Comparison of ENCODE assay signal across 9 mouse cellular contexts in genomic region chr8:121104049-121104818, GRCm38 (mm10). TPM values are rescaled to one million over a fixed set of nuclear protein-coding genes. Genes with fewer than 3 reads are reported as not detected.
DNase-seq lines count a peak whose midpoint lies in the region; ATAC-seq lines count a peak whose summit lies in the region.
"Had no signal": no experiment of that assay in that cellular context is flagged by ENCODE, and none has a peak within 500 bp of the region (broad histone marks: within the 10 kb centered on the region; RNA-seq: fewer than 3 reads in every experiment).

No protein-coding gene starts in this region.

- H3K9ac ChIP-seq in intestine, embryonic 15.5 days = no peak overlapping the region
- H3K9ac ChIP-seq: embryonic facial prominence, embryonic 12.5 days had no signal

- peak; percentile 75 for DNase-seq in urinary bladder, postnatal 14 days (ENCODE audit: low spot score)
- no peak for DNase-seq in urinary bladder, postnatal 10 days (ENCODE audit: low spot score)
- DNase-seq in cerebellum, postnatal 10 days = peak; percentile 90 to 94
- DNase-seq in gastrocnemius, adult 18-20 months (ENCODE audit: low spot score) = peak; percentile 75
- peak; percentile 77 to 86 for DNase-seq in left cerebral cortex, postnatal 14 days (ENCODE audit: low spot score in 2 of 2)
- DNase-seq in naive thymus-derived CD4-positive, alpha-beta T cell, adult 2 months (ENCODE audit: low read depth) = peak; percentile 83
- DNase-seq in testis, postnatal 10 days (ENCODE audit: low spot score) = peak; percentile 90

- H3K4me2 ChIP-seq in intestine, embryonic 15.5 days (replicated peaks) = no peak overlapping the region
- H3K4me2 ChIP-seq: embryonic facial prominence, embryonic 12.5 days had no signal

- H3K9me3 ChIP-seq in intestine, embryonic 15.5 days = no peaks in the 10 kb centered on the region
- H3K9me3 ChIP-seq: embryonic facial prominence, embryonic 12.5 days had no signal

- intact Hi-C loops in left cerebral cortex, postnatal 14 days (cut with DNase I) = no loop called here

- WGBS in intestine, embryonic 15.5 days = 51% methylated on average over 17 of the region's 17 CpGs

- no peaks in the 10 kb centered on the region for H3K27me3 ChIP-seq in intestine, embryonic 15.5 days (replicated peaks)
- H3K27me3 ChIP-seq: embryonic facial prominence, embryonic 12.5 days had no signal

- no peak overlapping the region for H3K4me3 ChIP-seq in intestine, embryonic 15.5 days (replicated peaks)
- H3K4me3 ChIP-seq: embryonic facial prominence, embryonic 12.5 days had no signal

- H3K36me3 ChIP-seq in intestine, embryonic 15.5 days = peaks cover 40% of the 10 kb centered on the region

- ATAC-seq in intestine, embryonic 15.5 days = peak; percentile 5; the same call in 1 of the 2 replicates

- peaks cover 15% of the 10 kb centered on the region for H3K4me1 ChIP-seq in intestine, embryonic 15.5 days (replicated peaks)

- no peak overlapping the region for H3K27ac ChIP-seq in intestine, embryonic 15.5 days
- H3K27ac ChIP-seq: embryonic facial prominence, embryonic 12.5 days had no signal

RNA-seq across cellular contexts. Expression of gene Mthfsd, which starts 4.0 kb away (rescaled TPM):
- 10 to 100 TPM; 12.8 to 14.7 TPM for total RNA-seq in gastrocnemius, adult 18-20 months (2021)
- polyA plus RNA-seq in intestine, embryonic 15.5 days (2015; fragmentation: Nextera tagmentation; extraction: Ambion mirVana) = 50.6 and 52.3 TPM in 2 replicates
- total RNA-seq in left cerebral cortex, postnatal 14 days (2021) = 10 to 100 TPM; 27.0 to 33.4 TPM

RNA-seq across cellular contexts. Expression of gene Foxc2, which starts 11.7 kb away (rescaled TPM):
- total RNA-seq in gastrocnemius, adult 18-20 months (2021) = under 1 TPM; 0.16 to 0.36 TPM
- 0.69 and 0.80 TPM in 2 replicates for polyA plus RNA-seq in intestine, embryonic 15.5 days (2015; fragmentation: Nextera tagmentation; extraction: Ambion mirVana)
- total RNA-seq in left cerebral cortex, postnatal 14 days (2021) = 1 to 10 TPM; 2.7 to 3.5 TPM

RNA-seq across cellular contexts. Expression of gene Foxf1, which starts 20.0 kb away (rescaled TPM):
- total RNA-seq in gastrocnemius, adult 18-20 months (2021) = under 1 TPM; 0.09 to 0.18 TPM
- 105 and 126 TPM in 2 replicates for polyA plus RNA-seq in intestine, embryonic 15.5 days (2015; fragmentation: Nextera tagmentation; extraction: Ambion mirVana)
- 1 to 10 TPM; 1.0 to 1.4 TPM for total RNA-seq in left cerebral cortex, postnatal 14 days (2021)

RNA-seq across cellular contexts. Expression of gene Foxl1, which starts 23.5 kb away (rescaled TPM):
- not detected for total RNA-seq in gastrocnemius, adult 18-20 months (2021)
- polyA plus RNA-seq in intestine, embryonic 15.5 days (2015; fragmentation: Nextera tagmentation; extraction: Ambion mirVana) = 9.0 and 9.3 TPM in 2 replicates
- total RNA-seq in left cerebral cortex, postnatal 14 days (2021) = under 1 TPM; 0.13 to 0.15 TPM
